Mouse (Mus musculus): ENCODE results near the gene Cby1.
A peak's percentile ranks its signal among the peaks of the same experiment; 100 is the strongest.
"Not testable (repeated sequence)": the region's sequence is repeated elsewhere in the genome, so short reads cannot be mapped to it uniquely, and the experiment has no call there.

Gene Cby1

GRCm38 (mm10) chr15:79658531-79659375 lies at the start of gene Cby1, which contains the start of gene Fam227a:
Gene Cby1 (plus strand): TSS chr15:79659199.
Gene Fam227a (minus strand): TSS chr15:79658956.
- DNase-seq (ENCODE audit: low read depth, low spot score), result peak; percentile 94

- DNase-seq (ENCODE audit: low read depth, low spot score), result no peak
Observed at GRCm38 (mm10) chr15:79609226-79609625, 49.8 kb upstream of the Cby1 start.

GRCm38 (mm10) chr15:79615501-79615900 lies 43.5 kb upstream of the Cby1 start:
- no peak for DNase-seq (ENCODE audit: low read depth, low spot score)

GRCm38 (mm10) chr15:79616729-79617128 lies 42.3 kb upstream of the Cby1 start:
- DNase-seq (ENCODE audit: low read depth, low spot score), result no peak

- DNase-seq (ENCODE audit: low read depth, low spot score), result no peak
Observed at GRCm38 (mm10) chr15:79617135-79617534, 41.9 kb upstream of the Cby1 start.

- DNase-seq (ENCODE audit: low read depth, low spot score), result no peak
Observed at GRCm38 (mm10) chr15:79618456-79618855, 40.5 kb upstream of the Cby1 start.

GRCm38 (mm10) chr15:79619770-79620414 lies 39.1 kb upstream of the Cby1 start:
- no peak for DNase-seq (ENCODE audit: low read depth, low spot score)

GRCm38 (mm10) chr15:79630471-79630870 lies 28.5 kb upstream of the Cby1 start:
- DNase-seq (ENCODE audit: low read depth, low spot score), result no peak

- no peak for DNase-seq (ENCODE audit: low read depth, low spot score)
Observed at GRCm38 (mm10) chr15:79641135-79641817, 17.7 kb upstream of the Cby1 start.

- DNase-seq (ENCODE audit: low read depth, low spot score), result no peak
Observed at GRCm38 (mm10) chr15:79645483-79645882, 13.5 kb upstream of the Cby1 start.

- no peak for DNase-seq (ENCODE audit: low read depth, low spot score)
Observed at GRCm38 (mm10) chr15:79648130-79648529, 10.9 kb upstream of the Cby1 start.

- DNase-seq (ENCODE audit: low read depth, low spot score), result peak; percentile 33
Observed at GRCm38 (mm10) chr15:79650569-79650968, 8.4 kb upstream of the Cby1 start.

- DNase-seq (ENCODE audit: low read depth, low spot score), result peak; percentile 17
Observed at GRCm38 (mm10) chr15:79651481-79651880, 7.5 kb upstream of the Cby1 start.

GRCm38 (mm10) chr15:79656451-79656850 lies 2.5 kb upstream of the Cby1 start:
- no peak for DNase-seq (ENCODE audit: low read depth, low spot score)

GRCm38 (mm10) chr15:79657837-79658530 lies 1.0 kb upstream of the Cby1 start:
- DNase-seq (ENCODE audit: low read depth, low spot score), result peak; percentile 89

- DNase-seq (ENCODE audit: low read depth, low spot score), result peak; percentile 20
Observed at GRCm38 (mm10) chr15:79661852-79662251, 2.9 kb downstream of the Cby1 start.

- DNase-seq (ENCODE audit: low read depth, low spot score), result no peak
Observed at GRCm38 (mm10) chr15:79664666-79665065, 5.7 kb downstream of the Cby1 start.

- no peak for DNase-seq (ENCODE audit: low read depth, low spot score)
Observed at GRCm38 (mm10) chr15:79669195-79669594, 10.2 kb downstream of the Cby1 start.

- peak; percentile 83 for DNase-seq (ENCODE audit: low read depth, low spot score)
Observed at GRCm38 (mm10) chr15:79670249-79670971, 11.4 kb downstream of the Cby1 start, which contains the start of gene Tomm22. Gene Tomm22 (plus strand): TSS chr15:79670861.

- DNase-seq (ENCODE audit: low read depth, low spot score), result no peak
Observed at GRCm38 (mm10) chr15:79670972-79671299, 11.9 kb downstream of the Cby1 start.

GRCm38 (mm10) chr15:79671828-79672348 lies 12.9 kb downstream of the Cby1 start:
- DNase-seq (ENCODE audit: low read depth, low spot score), result not testable (repeated sequence)
